Mouse (Mus musculus): ENCODE results near the gene Skint11.
"Not testable (repeated sequence)": the region's sequence is repeated elsewhere in the genome, so short reads cannot be mapped to it uniquely, and the experiment has no call there.

Gene Skint11

GRCm38 (mm10) chr4:114163084-114163483, at the start of gene Skint11:
Gene Skint11 (plus strand): TSS chr4:114163384.
- DNase-seq (ENCODE audit: low spot score in 2 of 2) = no peak

- DNase-seq (ENCODE audit: low spot score in 2 of 2) = no peak
Measured at GRCm38 (mm10) chr4:114161149-114161548, 2.0 kb upstream of the Skint11 start.

- not testable (repeated sequence) for DNase-seq (ENCODE audit: low spot score in 2 of 2)
Measured at GRCm38 (mm10) chr4:114172898-114173297, 9.7 kb downstream of the Skint11 start.

GRCm38 (mm10) chr4:114256906-114257305, 93.7 kb downstream of the Skint11 start:
- DNase-seq (ENCODE audit: low spot score in 2 of 2) = not testable (repeated sequence)
